Mouse (Mus musculus) C2C12 (cell line): Measurements from ENCODE around the gene Ppp1r1b. TPM values are rescaled to one million over a fixed set of nuclear protein-coding genes. Genes with fewer than 3 reads are reported as not detected.
A peak's percentile ranks its signal among the peaks of the same experiment; 100 is the strongest.

Experiments used
- H3K27me3 ChIP-seq: one replicate; pipeline ENCODE4 v1.6.1; 2011; ENCODE audit not compliant: control insufficient read depth, insufficient read depth, insufficient read length
- H3K36me3 ChIP-seq: one replicate; pipeline ENCODE4 v1.6.1; 2011; ENCODE audit not compliant: control insufficient read depth, insufficient read depth
- H3K4me3 ChIP-seq: one replicate; pipeline ENCODE4 v1.5.1; 2011; ENCODE audit warnings: mild to moderate bottlenecking, control low read depth; ENCODE audit not compliant: poor library complexity, insufficient read depth, severe bottlenecking
- H3K79me2 ChIP-seq: one replicate; pipeline ENCODE4 v1.6.1; 2011; ENCODE audit not compliant: control insufficient read depth, insufficient read depth
- H3K79me3 ChIP-seq: one replicate; pipeline ENCODE4 v1.6.1; 2011; ENCODE audit warnings: low read depth, control low read depth
- H3ac ChIP-seq: one replicate; pipeline ENCODE3; 2011; ENCODE audit warnings: low read depth; ENCODE audit not compliant: control insufficient read depth, insufficient read length
- CEBPB ChIP-seq: IDR thresholded peaks from one replicate; pipeline ENCODE4 v1.6.1; 2011; ENCODE audit warnings: low read depth, mild to moderate bottlenecking, control low read depth, moderate library complexity
- CTCF ChIP-seq: IDR thresholded peaks from one replicate; pipeline ENCODE4 v1.5.1; 2011; ENCODE audit not compliant: control insufficient read depth, insufficient read depth, insufficient read length
- FOSL1 ChIP-seq: IDR thresholded peaks from one replicate; pipeline ENCODE4 v1.8.0; 2011; ENCODE audit warnings: mild to moderate bottlenecking, low read length; ENCODE audit not compliant: poor library complexity, insufficient read depth, severe bottlenecking
- MAX ChIP-seq: IDR thresholded peaks from one replicate; pipeline ENCODE4 v1.6.1; 2011; ENCODE audit warnings: mild to moderate bottlenecking, control low read depth
- MYOD1 ChIP-seq: IDR thresholded peaks from one replicate; pipeline ENCODE4 v1.6.1; 2011; ENCODE audit warnings: low read depth; ENCODE audit not compliant: control insufficient read depth, insufficient read length
- MYOG ChIP-seq: IDR thresholded peaks from one replicate; pipeline ENCODE4 v1.6.1; 2011; ENCODE audit not compliant: control insufficient read depth, insufficient read length; ENCODE audit errors: extremely low read depth
- USF1 ChIP-seq: IDR thresholded peaks from one replicate; pipeline ENCODE4 v1.6.1; 2011; ENCODE audit warnings: low read depth, mild to moderate bottlenecking, control low read depth, moderate library complexity
- polyA plus RNA-seq: library from polyadenylated mRNA; unstranded; fragments of >200 nt; fragmentation: generic; extraction: Trizol; gene quantifications from one replicate; pipeline ENCODE4 v1.2.1, GENCODE M21; 2012; ENCODE audit warnings: missing spikeins

The Ppp1r1b gene
- polyA plus RNA-seq, 1 experiment, result 0.28 TPM

- Histone ChIP-seq H3K36me3 (no peaks in the 10 kb centered on the region), H3K4me3 (no peak overlapping the region), H3K27me3 (no peaks in the 10 kb centered on the region), H3K79me2 (peaks cover 63% of the 10 kb centered on the region), H3ac (peak overlapping the region; percentile 7), H3K79me3 (peaks cover 22% of the 10 kb centered on the region)
- TF ChIP-seq MAX, result no peak
- no peak for TF ChIP-seq CTCF
- TF ChIP-seq MYOG, result no peak
- no peak for TF ChIP-seq USF1
- no peak for TF ChIP-seq MYOD1
- no peak for TF ChIP-seq FOSL1
- TF ChIP-seq CEBPB, result no peak
Measured at GRCm38 (mm10) chr11:98360866-98361521, 12.8 kb downstream of the Ppp1r1b start.

- TF ChIP-seq CEBPB (no peak), USF1 (no peak), CTCF (no peak), MAX (no peak), MYOD1 (no peak), FOSL1 (no peak), MYOG (no peak)
- Histone ChIP-seq H3K27me3 (no peaks in the 10 kb centered on the region), H3K36me3 (no peaks in the 10 kb centered on the region)
Measured at GRCm38 (mm10) chr11:98363817-98364216, 15.6 kb downstream of the Ppp1r1b start.

DNA sequence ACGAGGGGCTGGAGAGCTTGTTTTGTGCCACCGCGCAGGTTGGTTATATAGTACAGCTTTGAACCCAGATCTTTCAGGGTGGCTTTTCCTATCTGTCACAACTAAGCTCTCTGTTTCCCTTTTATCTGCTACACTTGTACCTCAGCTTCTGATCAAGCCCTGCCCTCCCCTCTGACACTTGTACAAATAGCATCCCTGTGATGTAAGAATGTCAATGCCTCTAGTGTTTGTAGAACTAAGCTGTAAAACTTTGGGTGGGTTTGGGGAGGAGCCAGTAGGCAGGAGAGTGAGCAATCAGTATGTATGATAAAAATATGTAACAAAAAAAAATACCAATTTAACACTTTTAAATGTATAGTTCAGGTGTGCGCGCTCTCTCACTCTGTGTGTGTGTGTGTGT, 16.2 kb downstream of the Ppp1r1b start:
- TF ChIP-seq CTCF (no peak), FOSL1 (no peak), USF1 (no peak), CEBPB (no peak), MAX (no peak), MYOG (no peak), MYOD1 (no peak)
- Histone ChIP-seq H3K79me2 (peaks cover 52% of the 10 kb centered on the region), H3ac (no peak overlapping the region), H3K36me3 (no peaks in the 10 kb centered on the region), H3K4me3 (no peak overlapping the region), H3K79me3 (peaks cover 13% of the 10 kb centered on the region), H3K27me3 (no peaks in the 10 kb centered on the region)

More at GRCm38 (mm10) chr11:98363817-98364216, 15.6 kb downstream of the Ppp1r1b start:
- Histone ChIP-seq H3ac (no peak overlapping the region), H3K4me3 (no peak overlapping the region), H3K79me2 (peaks cover 58% of the 10 kb centered on the region), H3K79me3 (peaks cover 19% of the 10 kb centered on the region)

DNA sequence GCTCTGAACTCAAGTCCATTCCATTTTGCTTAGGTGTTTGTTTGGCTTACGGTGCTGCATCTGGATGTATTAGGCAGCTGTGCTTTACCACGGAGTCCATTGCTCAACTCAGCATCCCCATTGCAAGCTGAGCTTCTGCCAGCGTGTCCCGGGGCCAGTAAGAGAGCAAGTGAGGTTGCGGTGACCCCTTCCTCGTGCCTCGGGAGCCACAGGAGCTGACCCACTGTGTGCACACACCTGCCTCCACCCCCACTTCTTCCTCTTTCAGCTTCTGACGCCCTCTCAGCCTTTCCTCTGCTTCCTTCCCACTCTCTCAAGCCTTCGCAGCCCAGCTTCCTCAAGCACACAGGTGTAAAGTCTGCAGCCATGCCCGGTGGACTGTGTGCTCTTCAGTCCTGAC, 18.1 kb downstream of the Ppp1r1b start:
- Histone ChIP-seq H3K79me2 (peaks cover 33% of the 10 kb centered on the region), H3K79me3 (peaks cover 4% of the 10 kb centered on the region), H3K36me3 (no peaks in the 10 kb centered on the region), H3ac (no peak overlapping the region), H3K4me3 (no peak overlapping the region), H3K27me3 (no peaks in the 10 kb centered on the region)
- TF ChIP-seq FOSL1 (no peak), USF1 (no peak), MYOD1 (no peak), MAX (no peak), CEBPB (no peak), CTCF (no peak), MYOG (no peak)

GRCm38 (mm10) chr11:98367171-98367862, 19.1 kb downstream of the Ppp1r1b start:
- H3K79me3 ChIP-seq, result no peaks in the 10 kb centered on the region
- H3K36me3 ChIP-seq, result no peaks in the 10 kb centered on the region
- H3K79me2 ChIP-seq, result peaks cover 23% of the 10 kb centered on the region
- no peak overlapping the region for H3ac ChIP-seq
- no peak for TF ChIP-seq FOSL1
- TF ChIP-seq MYOG, result no peak
- TF ChIP-seq CTCF, result no peak
- TF ChIP-seq MYOD1, result no peak
- no peak for TF ChIP-seq CEBPB
- no peak for TF ChIP-seq MAX
- TF ChIP-seq USF1, result no peak
- H3K4me3 ChIP-seq, result no peak overlapping the region
- no peaks in the 10 kb centered on the region for H3K27me3 ChIP-seq

- peaks cover 3% of the 10 kb centered on the region for H3K36me3 ChIP-seq
- no peak overlapping the region for H3ac ChIP-seq
- H3K79me2 ChIP-seq, result peaks cover 17% of the 10 kb centered on the region
- no peak overlapping the region for H3K4me3 ChIP-seq
- no peak for TF ChIP-seq MYOG
- no peak for TF ChIP-seq FOSL1
- TF ChIP-seq USF1, result no peak
- no peak for TF ChIP-seq MYOD1
- TF ChIP-seq CTCF, result no peak
- TF ChIP-seq MAX, result no peak
- TF ChIP-seq CEBPB, result no peak
- H3K79me3 ChIP-seq, result no peaks in the 10 kb centered on the region
- no peaks in the 10 kb centered on the region for H3K27me3 ChIP-seq
Measured at GRCm38 (mm10) chr11:98367863-98368186, 19.6 kb downstream of the Ppp1r1b start.
